Mouse (Mus musculus) lung, embryonic 14.5 days (tissue): ENCODE results near the gene Tmem97. TPM values are rescaled to one million over a fixed set of nuclear protein-coding genes. Genes with fewer than 3 reads are reported as not detected.
A peak's percentile ranks its signal among the peaks of the same experiment; 100 is the strongest.
"Not testable (repeated sequence)": the region's sequence is repeated elsewhere in the genome, so short reads cannot be mapped to it uniquely, and the experiment has no call there.

Experiments used
- ATAC-seq: fragments of 200-750 bp; cut with Nextera tagmentation; 2 replicates; pipeline ENCODE4 v1.8.0; 2017; ENCODE audit warnings: mild to moderate bottlenecking, moderate TSS enrichment, moderate library complexity; ENCODE audit not compliant: insufficient read depth
- DNase-seq: peaks from one replicate; pipeline ENCODE4 v3.0.0-alpha.2; 2015
- H3K27ac ChIP-seq: fragments of 300-500 bp; sonication (generic); 2 replicates; pipeline ENCODE4 v1.5.1; 2014; ENCODE audit warnings: low read depth, mild to moderate bottlenecking, moderate library complexity
- H3K27me3 ChIP-seq: fragments of 300-500 bp; sonication (generic); 2 replicates; pipeline ENCODE4 v1.6.1; 2014; ENCODE audit warnings: low read length, control low read depth; ENCODE audit not compliant: insufficient read depth
- H3K36me3 ChIP-seq: fragments of 300-500 bp; sonication (generic); 2 replicates; pipeline ENCODE4 v1.6.1; 2014; ENCODE audit warnings: control low read depth; ENCODE audit not compliant: insufficient read depth
- H3K4me1 ChIP-seq: fragments of 300-500 bp; sonication (generic); 2 replicates; pipeline ENCODE4 v1.6.1; 2014; ENCODE audit warnings: antibody characterized with exemption, control low read depth; ENCODE audit not compliant: insufficient read depth
- H3K4me2 ChIP-seq: fragments of 300-500 bp; sonication (generic); 2 replicates; pipeline ENCODE4 v1.6.1; 2014; ENCODE audit warnings: mild to moderate bottlenecking
- H3K4me3 ChIP-seq: fragments of 300-500 bp; sonication (generic); 2 replicates; pipeline ENCODE4 v1.5.1; 2014; ENCODE audit warnings: low read depth, low read length
- H3K9ac ChIP-seq: fragments of 300-500 bp; sonication (generic); 2 replicates; pipeline ENCODE4 v1.6.1; 2014
- H3K9me3 ChIP-seq: fragments of 300-500 bp; sonication (generic); 2 replicates; pipeline ENCODE4 v1.6.1; 2016; ENCODE audit warnings: low read depth, low read length, control low read depth
- CTCF ChIP-seq: IDR thresholded peaks from 2 replicates; pipeline ENCODE4 v1.5.1; 2016; ENCODE audit warnings: antibody characterized with exemption, low read depth
- WGBS: fragments of 180-500 bp; shearing (Covaris S2); extraction: QIAGEN DNeasy Blood & Tissue Kit; methylation state at CpG from one replicate; pipeline ENCODE4 v1.1.7; 2014; 5-methylcytosine and 5-hydroxymethylcytosine counted together
- polyA plus RNA-seq: library from polyadenylated mRNA; unstranded; fragments of >200 nt; fragmentation: Nextera tagmentation; extraction: Ambion mirVana; gene quantifications from 2 replicates; pipeline ENCODE4 v1.2.1, GENCODE M21; 2014

Tmem97 gene
- polyA plus RNA-seq = 102 and 108 TPM in 2 replicates

DNA sequence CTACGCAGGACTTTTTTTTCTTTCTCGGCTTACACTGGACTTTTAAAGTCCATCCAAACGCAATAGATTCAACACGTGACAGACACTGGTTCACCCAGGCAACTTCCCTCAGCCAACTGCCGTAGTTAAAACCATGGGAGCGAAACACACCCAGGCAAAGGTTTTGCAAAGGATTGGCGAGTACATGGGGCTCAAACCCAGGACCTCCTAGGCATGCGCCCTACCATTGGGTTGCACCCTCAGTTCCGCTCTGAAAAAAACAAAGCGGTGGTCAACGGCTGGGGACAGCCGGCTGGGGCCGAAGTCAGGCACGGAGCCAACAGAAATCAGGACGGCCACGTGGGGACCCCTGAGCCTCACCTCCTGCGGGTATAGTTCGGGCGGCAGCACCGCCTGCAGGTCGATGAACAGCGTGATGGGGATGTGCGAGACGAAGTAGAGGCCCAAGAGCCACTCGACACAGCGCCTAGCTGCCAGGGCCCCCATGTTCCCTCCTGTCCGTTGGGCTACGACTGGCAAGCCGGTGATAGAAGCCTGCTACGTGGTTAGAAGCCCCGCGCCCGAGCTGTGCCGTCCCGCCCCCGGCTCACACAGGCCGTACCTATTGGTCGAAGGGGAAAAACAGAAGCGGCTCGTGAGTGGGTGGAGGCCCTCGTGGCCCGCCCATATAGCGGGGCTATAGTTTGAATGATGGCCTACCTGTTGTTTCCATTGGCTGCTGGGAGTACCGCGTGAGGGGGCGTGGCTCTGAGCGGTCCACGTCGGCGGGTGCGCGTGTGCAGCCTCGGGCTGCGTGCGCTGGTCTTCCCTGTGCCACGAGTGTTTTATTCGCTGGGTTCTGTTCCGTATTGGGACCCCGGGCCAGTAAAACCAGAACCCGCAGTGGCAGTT is at the start of gene Tmem97:
Tmem97 (minus strand) TSS at position 610 of the 891 bp plus-strand sequence.
- no peaks in the 10 kb centered on the region for H3K9me3 ChIP-seq
- H3K36me3 ChIP-seq = peaks cover 10% of the 10 kb centered on the region; the same call in 1 of the 2 replicates
- peak within 1 kb of the TSS; percentile 78 for H3K9ac ChIP-seq
- TF ChIP-seq CTCF = peak; percentile 37
- H3K27me3 ChIP-seq = no peaks in the 10 kb centered on the region
- H3K4me3 ChIP-seq = peak within 1 kb of the TSS; percentile 68
- H3K4me1 ChIP-seq = peaks cover 5% of the 10 kb centered on the region
- H3K4me2 ChIP-seq = peak within 1 kb of the TSS; percentile 76
- ATAC-seq = peak; percentile 100
- under 1% methylated on average over 60 of the region's 60 CpGs for WGBS
- H3K27ac ChIP-seq = peak within 1 kb of the TSS; percentile 84
- peak; percentile 98 for DNase-seq

DNA sequence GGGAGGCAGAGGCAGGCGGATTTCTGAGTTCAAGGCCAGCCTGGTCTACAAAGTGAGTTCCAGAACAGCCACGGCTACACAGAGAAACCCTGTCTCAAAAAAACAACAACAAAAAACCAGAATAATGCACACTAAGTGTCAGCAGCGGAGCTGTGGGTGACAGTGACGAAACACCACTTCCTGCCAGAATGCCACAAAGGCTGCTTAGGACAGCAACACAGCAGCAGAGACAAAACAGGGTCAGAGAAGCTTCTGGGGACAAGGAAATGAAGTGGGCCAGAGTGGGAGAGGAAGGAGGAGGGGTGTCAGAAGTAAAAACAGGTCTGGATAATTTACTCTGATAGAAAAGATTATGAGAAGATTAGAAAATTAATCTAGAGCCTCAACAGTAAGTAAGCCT is 49.5 kb upstream of the Tmem97 start:
- no peak overlapping the region for H3K27ac ChIP-seq
- H3K36me3 ChIP-seq = no peaks in the 10 kb centered on the region; the same call in 1 of the 2 replicates
- DNase-seq (peak; percentile 52), ATAC-seq (no peak)
- H3K4me3 ChIP-seq = no peak overlapping the region
- H3K9ac ChIP-seq = no peak overlapping the region
- peaks cover 3% of the 10 kb centered on the region; the same call in 1 of the 2 replicates for H3K4me1 ChIP-seq
- 65% methylated on average over 4 of the region's 4 CpGs for WGBS
- no peaks in the 10 kb centered on the region for H3K27me3 ChIP-seq
- TF ChIP-seq CTCF = no peak
- no peak overlapping the region for H3K4me2 ChIP-seq
- H3K9me3 ChIP-seq = no peaks in the 10 kb centered on the region

DNA sequence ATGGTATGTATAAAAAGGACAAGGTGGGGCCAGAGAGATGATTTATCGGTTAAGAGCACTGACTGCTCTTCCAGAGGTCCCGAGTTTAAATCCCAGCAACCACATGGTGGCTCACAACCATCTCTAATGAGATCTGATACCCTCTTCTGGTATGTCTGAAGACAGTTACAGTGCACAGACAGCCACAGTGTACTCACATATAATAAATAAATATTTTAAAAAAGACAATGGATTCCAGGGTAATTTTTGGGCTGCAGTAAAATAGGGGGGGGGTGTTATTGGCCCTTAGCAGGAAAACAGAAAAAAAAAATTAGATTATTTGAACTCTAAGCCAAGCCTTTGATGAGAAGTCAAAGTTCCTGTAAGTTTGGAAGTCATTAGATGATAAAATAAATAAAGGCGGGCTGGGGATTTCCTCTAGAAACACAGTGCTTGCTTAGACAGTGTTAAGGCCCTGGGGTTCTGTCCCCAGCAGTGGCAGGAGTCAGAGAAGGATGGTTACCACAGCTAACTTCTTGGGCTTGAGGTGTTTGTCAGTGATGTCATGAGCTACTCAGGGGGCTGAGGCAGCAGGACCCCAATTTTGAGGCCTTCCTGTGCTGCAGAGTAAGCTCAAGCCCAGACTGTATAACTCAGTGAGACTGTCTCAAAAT is 48.3 kb upstream of the Tmem97 start:
- Histone ChIP-seq H3K27ac (no peak overlapping the region; the same call in 1 of the 2 replicates), H3K4me1 (peaks cover 3% of the 10 kb centered on the region; the same call in 1 of the 2 replicates), H3K9ac (no peak overlapping the region), H3K36me3 (no peaks in the 10 kb centered on the region; the same call in 1 of the 2 replicates), H3K27me3 (no peaks in the 10 kb centered on the region), H3K4me2 (no peak overlapping the region), H3K4me3 (no peak overlapping the region), H3K9me3 (no peaks in the 10 kb centered on the region)
- ATAC-seq = peak; percentile 66; the same call in 1 of the 2 replicates
- TF ChIP-seq CTCF = no peak
- DNase-seq = peak; percentile 73
- 43% methylated on average over 3 of the region's 3 CpGs for WGBS

DNA sequence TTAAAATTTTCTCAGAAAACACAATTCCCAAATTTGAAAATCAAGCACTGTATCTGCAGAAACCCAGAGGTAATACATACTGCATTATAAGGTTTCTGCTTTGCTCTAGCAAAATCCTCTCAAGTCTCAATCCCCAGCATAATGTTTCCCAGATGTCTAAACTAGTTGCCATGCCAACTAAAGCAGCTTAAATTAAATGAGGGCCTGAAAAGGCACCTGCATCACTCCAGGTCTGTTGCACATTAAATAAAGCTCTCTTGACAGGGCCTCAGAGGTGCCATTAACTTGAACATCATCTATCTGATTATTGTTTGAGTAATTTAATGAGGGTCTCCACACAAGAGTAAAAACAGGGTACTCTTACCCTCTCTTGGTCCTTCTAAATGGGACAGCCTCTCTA is 46.2 kb upstream of the Tmem97 start:
- H3K4me1 ChIP-seq = peaks cover 3% of the 10 kb centered on the region; the same call in 1 of the 2 replicates
- H3K4me2 ChIP-seq = no peak overlapping the region
- no peaks in the 10 kb centered on the region; the same call in 1 of the 2 replicates for H3K36me3 ChIP-seq
- no peaks in the 10 kb centered on the region for H3K27me3 ChIP-seq
- DNase-seq (no peak), ATAC-seq (no peak)
- H3K9ac ChIP-seq = no peak overlapping the region
- TF ChIP-seq CTCF = no peak
- no peak overlapping the region for H3K27ac ChIP-seq
- H3K4me3 ChIP-seq = no peak overlapping the region
- H3K9me3 ChIP-seq = no peaks in the 10 kb centered on the region

DNA sequence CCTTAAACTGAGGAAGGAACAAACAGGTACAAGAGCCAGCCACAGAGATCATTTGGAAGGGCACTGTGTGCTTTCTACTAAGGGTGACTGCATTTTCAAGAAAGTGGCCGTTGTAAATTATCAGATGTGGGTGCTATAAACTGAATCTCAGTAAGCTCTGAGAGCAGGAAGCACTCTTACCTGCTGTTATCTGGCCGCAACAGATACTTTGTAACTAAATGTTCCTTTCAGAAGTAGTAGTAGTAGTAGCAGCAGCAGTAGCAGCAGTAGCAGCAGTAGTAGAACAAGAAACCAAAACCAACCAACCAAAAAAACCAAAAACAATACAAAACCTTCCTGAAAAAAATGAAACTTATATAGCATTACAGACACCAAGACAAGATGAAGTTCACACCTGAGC is 45.2 kb upstream of the Tmem97 start:
- no peak for ATAC-seq

DNA sequence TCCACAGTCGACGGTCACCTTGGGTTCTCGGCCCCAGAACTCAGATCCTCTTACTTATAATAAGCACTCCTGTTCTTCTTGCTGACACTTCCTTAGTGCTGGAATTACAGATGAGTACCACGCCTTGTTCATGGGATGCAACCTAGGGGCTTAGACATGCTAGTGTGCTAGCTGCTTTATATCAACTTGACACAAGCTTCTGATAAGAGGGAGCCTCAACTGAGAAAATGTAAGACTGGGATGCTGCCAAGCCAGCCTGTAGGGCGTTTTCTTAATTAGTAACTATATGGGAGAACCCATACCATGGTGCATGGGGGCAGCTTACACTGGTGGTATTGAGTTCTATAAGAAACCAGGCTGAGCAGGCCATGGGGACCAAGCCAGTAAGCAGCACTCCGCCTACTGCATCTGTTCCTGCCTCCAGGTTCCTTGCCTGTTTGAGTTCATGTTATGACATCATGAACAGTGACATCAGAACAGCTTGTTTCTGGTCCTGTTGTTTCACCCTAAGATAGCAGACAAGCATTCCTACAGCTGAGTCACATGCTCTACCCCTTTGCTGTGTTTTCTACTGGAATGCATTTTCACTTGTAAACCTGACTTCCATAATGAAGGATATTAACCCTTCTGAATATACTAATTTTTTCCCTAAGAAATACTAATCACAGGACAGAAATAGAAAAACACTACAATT is 43.8 kb upstream of the Tmem97 start:
- no peak for ATAC-seq

More for the DNA sequence above, 45.2 kb upstream of the Tmem97 start:
- Histone ChIP-seq H3K27me3 (no peaks in the 10 kb centered on the region), H3K27ac (no peak overlapping the region), H3K9me3 (no peaks in the 10 kb centered on the region), H3K4me3 (no peak overlapping the region), H3K36me3 (no peaks in the 10 kb centered on the region; the same call in 1 of the 2 replicates), H3K4me1 (peaks cover 2% of the 10 kb centered on the region; the same call in 1 of the 2 replicates), H3K4me2 (no peak overlapping the region), H3K9ac (no peak overlapping the region)
- 90% methylated on average over 2 of the region's 2 CpGs for WGBS
- no peak for TF ChIP-seq CTCF
- DNase-seq = no peak

DNA sequence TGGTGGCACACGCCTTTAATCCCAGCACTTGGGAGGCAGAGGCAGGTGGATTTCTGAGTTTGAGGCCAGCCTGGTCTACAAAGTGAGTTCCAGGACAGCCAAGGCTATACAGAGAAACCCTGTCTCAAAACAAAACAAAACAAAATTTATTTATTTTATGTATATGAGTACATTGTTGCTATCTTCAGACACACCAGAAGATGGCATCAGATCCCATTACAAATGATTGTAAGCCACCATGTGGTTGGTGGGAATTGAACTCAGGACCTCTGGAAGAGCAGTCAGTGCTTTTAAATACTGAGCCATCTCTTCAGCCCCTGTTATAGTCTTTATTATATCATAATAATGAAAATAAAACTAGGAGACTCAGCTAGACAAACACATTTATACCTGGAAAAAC is 37.1 kb upstream of the Tmem97 start:
- H3K9me3 ChIP-seq, H3K9ac ChIP-seq, H3K27me3 ChIP-seq, ATAC-seq, H3K4me3 ChIP-seq, H3K4me1 ChIP-seq, H3K27ac ChIP-seq, H3K4me2 ChIP-seq, DNase-seq: not testable (repeated sequence)
- peaks cover 23% of the 10 kb centered on the region for H3K36me3 ChIP-seq
- 94% methylated on average over 1 of the region's 1 CpGs for WGBS

More for the DNA sequence above, 43.8 kb upstream of the Tmem97 start:
- Histone ChIP-seq H3K4me1 (no peaks in the 10 kb centered on the region), H3K36me3 (no peaks in the 10 kb centered on the region; the same call in 1 of the 2 replicates), H3K4me2 (no peak overlapping the region), H3K27ac (no peak overlapping the region), H3K9me3 (no peaks in the 10 kb centered on the region), H3K27me3 (no peaks in the 10 kb centered on the region), H3K9ac (no peak overlapping the region), H3K4me3 (no peak overlapping the region)
- no peak for DNase-seq
- WGBS = 81% methylated on average over 6 of the region's 6 CpGs
- TF ChIP-seq CTCF = no peak
